Mouse (Mus musculus): ENCODE results near the gene Mbtps1.
A peak's percentile ranks its signal among the peaks of the same experiment; 100 is the strongest.

The Mbtps1 gene

DNA sequence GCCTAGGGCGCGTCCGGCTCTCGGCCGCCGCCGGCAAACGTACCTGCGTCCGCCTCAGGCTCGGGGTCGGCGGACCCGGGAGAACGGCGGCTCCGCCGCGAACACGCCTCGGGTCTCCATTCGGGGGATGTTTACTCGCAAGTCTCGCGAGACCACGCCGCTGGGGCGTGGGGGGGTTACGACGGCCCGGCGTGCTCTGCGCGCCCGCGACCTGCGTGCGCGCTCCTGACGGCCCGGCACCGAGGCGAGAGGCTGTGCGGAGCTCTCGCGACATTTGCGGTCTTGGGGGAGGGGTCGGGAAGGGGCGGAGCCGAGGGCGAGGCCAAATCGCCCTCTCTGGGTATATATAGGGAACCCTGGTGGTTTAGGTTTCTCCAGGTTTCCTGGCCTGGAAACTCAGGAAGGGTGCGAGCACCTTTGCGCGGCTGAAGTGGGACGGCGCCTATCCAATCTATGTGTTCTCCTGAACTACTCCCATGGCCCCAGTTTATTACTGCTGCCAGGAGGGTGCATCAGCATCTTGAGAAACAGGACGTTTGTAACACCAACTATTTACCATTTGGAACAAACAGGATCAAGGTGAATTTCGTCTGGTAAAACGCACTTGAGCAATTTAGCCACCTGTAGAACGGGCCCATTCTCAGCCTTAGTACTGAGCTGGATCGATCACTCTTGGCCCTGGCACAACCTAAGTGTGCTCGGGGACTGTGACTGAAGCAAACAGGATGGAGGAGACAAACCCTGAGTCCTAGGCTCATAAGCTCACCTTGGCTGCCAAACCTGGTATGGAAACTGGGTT is at the start of gene Mbtps1:
Gene Mbtps1 (minus strand): TSS at position 133 of the 799 bp plus-strand sequence.
- DNase-seq, result peak; percentile 98

GRCm38 (mm10) chr8:119606224-119606623 is 47.7 kb upstream of the Mbtps1 start:
- no peak for DNase-seq

DNA sequence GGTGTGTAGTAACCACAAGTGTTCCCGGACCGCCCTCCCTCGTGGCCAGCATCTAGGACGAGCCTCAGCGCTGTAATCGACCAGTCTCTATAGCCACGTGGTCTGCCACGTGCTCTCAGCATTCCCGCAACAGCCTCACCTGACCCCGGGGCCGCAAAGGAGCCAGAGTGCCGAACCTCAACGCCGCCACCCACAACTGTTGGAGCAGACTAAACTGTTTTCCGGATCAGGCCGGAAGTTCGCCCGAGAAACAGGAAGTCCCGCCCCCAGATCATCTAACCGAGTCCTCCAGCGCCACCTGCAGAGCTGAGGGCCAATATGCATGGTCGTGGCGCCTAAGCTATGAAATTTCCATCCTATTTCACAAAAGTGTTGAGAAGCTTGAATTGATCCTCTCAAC is 46.5 kb upstream of the Mbtps1 start, which contains the start of gene Taf1c:
Gene Taf1c (minus strand): TSS at position 227 of the 400 bp plus-strand sequence.
- peak; percentile 96 for DNase-seq

- DNase-seq, result no peak
Measured at GRCm38 (mm10) chr8:119604398-119604803, 45.9 kb upstream of the Mbtps1 start.

- no peak for DNase-seq
Measured at GRCm38 (mm10) chr8:119603771-119604170, 45.2 kb upstream of the Mbtps1 start.

DNA sequence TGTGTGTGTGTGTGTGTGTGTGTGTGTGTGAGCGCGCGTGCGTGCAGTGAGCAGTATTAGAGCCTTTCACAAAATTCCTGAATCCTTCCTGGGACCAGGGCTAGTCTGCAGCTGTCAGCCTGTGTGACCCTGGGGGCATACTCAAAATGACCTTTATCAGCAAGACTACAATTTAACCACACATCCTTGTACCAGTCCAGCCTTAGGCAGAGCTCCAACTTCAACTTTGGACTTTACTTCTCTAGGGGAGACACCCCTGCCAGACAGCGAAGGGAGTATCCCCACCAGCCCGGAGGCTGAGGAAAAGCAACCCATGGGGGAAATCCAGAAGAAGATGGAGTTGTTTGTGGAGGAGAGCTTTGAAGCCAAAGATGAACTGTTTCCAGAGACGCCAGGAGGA is 32.9 kb upstream of the Mbtps1 start:
- DNase-seq, result no peak

GRCm38 (mm10) chr8:119590348-119590747 is 31.8 kb upstream of the Mbtps1 start:
- DNase-seq, result no peak

DNA sequence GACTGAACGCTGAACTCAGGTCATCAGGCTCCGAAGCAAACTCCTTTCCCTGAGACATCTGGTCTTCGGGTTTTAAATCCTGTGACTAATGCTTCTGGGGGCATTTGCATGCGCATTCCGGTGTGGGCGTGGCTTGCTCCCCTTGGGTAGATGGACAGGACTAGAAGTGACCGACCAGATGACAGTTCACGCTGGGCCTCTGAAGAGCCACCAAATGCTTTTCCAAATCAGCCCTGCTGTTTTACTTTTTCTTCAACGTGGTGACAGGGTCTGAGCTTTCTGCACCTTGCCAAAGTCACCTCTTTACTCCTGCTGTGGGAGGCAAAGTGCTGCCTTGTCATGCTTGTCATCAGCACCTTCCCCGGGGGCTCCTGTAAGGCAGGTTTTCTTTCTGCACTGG is 30.3 kb upstream of the Mbtps1 start:
- no peak for DNase-seq

- no peak for DNase-seq
Measured at GRCm38 (mm10) chr8:119588321-119588720, 29.8 kb upstream of the Mbtps1 start.

DNA sequence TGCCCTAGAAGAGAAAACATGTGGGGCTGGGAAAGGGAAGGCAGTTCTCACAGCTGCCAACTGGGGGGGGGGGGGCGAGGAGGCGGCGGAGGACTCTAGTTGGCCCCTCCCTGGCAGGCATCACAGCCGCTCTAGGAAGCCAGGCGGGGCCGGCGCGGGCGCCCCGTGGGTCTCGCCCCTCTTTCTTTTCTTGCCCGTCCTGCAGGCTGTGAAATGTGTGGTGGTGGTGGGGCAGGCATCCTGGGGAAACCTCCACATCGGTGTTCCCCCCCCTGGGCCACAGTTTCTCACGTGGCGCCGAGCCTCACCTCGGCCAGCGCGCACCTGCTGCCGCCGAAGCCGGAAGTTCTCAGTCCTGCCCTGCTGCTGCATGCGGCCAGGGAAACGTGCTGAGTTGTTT is 27.4 kb upstream of the Mbtps1 start:
- no peak for DNase-seq

- DNase-seq, result no peak
Measured at GRCm38 (mm10) chr8:119580441-119581161, 22.1 kb upstream of the Mbtps1 start.

DNA sequence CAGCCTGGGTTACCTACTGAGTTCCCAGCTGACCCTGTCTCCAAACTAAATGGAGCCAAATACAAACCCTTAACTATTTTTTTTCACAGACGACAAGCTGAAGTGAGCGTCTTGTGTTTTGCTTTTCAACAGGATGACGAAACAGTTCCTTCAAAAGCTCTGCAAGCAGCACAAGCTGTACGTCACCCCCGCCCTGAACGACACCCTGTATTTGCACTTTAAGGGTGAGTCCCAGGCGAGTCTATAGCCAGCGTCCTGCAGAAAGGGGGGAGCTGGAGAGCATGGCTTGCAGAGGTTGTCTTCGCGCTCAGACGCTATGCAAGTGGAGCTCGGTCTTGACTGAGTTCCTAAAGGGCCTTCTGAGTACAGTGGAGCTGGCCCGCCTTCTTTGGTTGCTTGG is 20.6 kb upstream of the Mbtps1 start:
- no peak for DNase-seq

DNA sequence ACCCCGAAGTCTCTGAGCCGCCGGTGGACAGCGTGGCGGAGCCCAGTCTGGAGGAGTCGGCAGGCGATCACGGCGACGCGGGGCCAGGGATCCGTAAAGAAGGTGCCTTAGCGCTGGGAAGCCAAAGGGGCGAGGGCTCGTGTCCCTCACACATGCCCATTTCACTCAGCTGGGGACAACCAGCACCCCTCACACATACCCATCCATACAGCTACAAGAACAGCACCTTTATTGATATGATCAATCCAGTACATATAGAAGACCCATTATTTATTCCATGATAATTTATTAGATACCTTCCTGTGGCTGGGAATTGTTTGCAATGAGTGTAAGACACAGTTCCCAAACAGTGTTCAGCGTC is 16.8 kb upstream of the Mbtps1 start:
- DNase-seq, result no peak

GRCm38 (mm10) chr8:119574437-119575365 is 16.2 kb upstream of the Mbtps1 start, which contains the start of the genes Hsdl1 and Dnaaf1:
TSS of gene Hsdl1 (minus strand) at chr8:119575183.
TSS of gene Dnaaf1 (plus strand) at chr8:119575235.
- DNase-seq, result peak; percentile 98

GRCm38 (mm10) chr8:119572411-119572810 is 13.9 kb upstream of the Mbtps1 start:
- peak; percentile 15 for DNase-seq

GRCm38 (mm10) chr8:119571135-119571534 is 12.6 kb upstream of the Mbtps1 start:
- DNase-seq, result no peak

DNA sequence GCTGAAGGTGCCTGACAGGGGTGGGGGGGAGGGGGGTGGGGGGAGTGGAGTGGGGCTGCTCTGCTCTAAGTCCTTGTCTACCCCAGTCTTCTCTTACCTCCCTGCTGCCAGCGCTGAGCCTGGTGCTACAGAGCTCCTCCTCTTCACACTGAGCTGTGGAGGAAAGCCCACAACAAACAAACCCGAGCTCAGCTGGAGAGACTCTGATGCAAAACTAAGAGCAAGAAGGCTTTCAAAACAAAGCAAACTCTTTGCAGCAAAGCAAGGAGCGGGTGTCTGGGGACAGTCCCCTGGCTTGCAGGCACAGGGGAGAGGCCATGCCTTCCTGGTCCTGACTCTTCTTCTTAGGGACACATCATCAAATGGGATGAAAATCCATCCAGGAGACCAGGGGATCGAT is 11.3 kb upstream of the Mbtps1 start:
- no peak for DNase-seq

- no peak for DNase-seq
Measured at GRCm38 (mm10) chr8:119568951-119569350, 10.4 kb upstream of the Mbtps1 start.

GRCm38 (mm10) chr8:119568251-119568650 is 9.7 kb upstream of the Mbtps1 start:
- DNase-seq, result no peak

DNA sequence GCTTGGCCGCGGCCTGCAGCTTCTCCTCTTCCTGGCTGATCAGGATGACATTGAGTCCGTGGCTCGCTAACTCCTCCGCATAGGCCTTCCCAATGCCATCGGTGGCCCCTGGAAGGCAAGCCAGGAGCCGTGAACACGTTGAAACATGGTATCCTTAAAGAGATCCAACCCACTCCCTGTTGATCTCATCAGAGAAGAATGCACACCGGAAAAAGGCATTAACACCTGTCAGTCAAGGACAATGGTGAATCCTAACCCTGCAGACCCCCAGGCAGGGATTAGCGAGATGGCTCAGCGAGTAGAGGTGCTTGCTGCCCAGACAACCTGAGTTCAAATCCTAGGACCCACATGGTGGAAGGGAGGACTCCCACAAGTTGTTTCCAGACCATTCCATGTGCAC is 7.8 kb upstream of the Mbtps1 start:
- no peak for DNase-seq

GRCm38 (mm10) chr8:119563849-119564251 is 5.3 kb upstream of the Mbtps1 start:
- DNase-seq, result no peak

DNA sequence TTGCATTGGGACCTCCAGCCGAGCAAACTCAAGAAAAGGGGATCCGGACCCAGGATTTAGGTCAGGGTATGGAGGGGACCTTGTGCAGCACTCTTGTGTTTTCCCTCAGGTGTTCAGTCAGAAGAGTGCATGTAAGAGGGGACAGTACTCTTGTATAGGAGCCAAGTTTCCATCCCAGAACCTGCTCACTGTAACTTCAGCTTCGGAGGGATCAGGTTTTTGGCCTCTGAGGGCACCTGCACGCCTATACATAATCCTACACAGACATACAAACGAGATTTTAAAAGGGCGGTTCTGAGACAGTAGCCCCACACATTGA is 826 bp upstream of the Mbtps1 start:
- DNase-seq, result no peak
